Mouse (Mus musculus): ENCODE results near the gene Kcnip1. TPM values are rescaled to one million over a fixed set of nuclear protein-coding genes. Genes with fewer than 3 reads are reported as not detected.
A peak's percentile ranks its signal among the peaks of the same experiment; 100 is the strongest.

The Kcnip1 gene
- polyA plus RNA-seq, 1 experiment from 2014 or later = 7.8 TPM

DNA sequence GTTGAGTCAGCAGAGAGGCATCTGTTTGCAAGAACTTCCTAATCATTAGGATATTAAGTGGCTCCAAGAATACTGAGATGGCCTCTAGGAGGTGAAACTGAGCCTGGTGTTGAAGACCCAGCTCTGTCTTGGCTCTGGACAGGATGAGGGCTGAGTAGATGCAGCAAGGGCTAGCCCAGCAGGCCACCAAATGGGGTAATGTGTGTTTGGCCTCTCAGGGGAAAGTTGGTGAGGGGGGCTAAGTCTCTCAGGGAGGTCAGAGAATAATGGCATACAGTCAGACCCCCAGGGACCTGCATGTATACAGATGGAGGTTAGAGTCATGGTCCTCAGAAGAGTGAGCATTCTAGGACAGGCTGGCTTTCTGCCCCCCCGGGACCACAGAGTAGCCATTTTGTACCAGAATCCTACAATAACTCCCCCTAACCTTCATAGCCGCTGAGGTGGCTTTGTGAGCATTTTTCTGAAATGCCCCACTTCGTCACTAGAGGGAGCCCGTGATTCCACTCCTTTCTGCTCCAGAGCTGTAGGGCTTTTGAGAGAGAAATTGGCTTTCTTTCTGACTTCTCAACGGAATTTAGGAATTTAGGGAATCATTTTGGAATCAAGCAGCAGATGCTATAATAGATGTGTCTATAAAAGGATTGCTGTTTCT, 9.1 kb upstream of the Kcnip1 start:
- Histone ChIP-seq H3K27ac (ENCODE audit: low read depth, low read length) (no peak overlapping the region), H3K9ac (ENCODE audit: low read length) (no peak overlapping the region), H3K4me2 (ENCODE audit: low read depth, low read length, severe bottlenecking) (no peak overlapping the region), H3K4me1 (replicated peaks; ENCODE audit: control insufficient read depth, insufficient read depth, low read length) (no peaks in the 10 kb centered on the region), H3K36me3 (ENCODE audit: control insufficient read depth, insufficient read depth, low read length) (no peaks in the 10 kb centered on the region), H3K27me3 (ENCODE audit: control insufficient read depth, insufficient read depth, low read length) (no peaks in the 10 kb centered on the region), H3K4me3 (ENCODE audit: low read depth, low read length) (no peak overlapping the region), H3K9me3 (ENCODE audit: control insufficient read depth, low read length) (no peaks in the 10 kb centered on the region)
- peak; percentile 67 for DNase-seq (ENCODE audit: low spot score)
- no peak for ATAC-seq (replicated peaks; ENCODE audit: low FRiP score)
- 14% methylated on average over 5 of the region's 5 CpGs for WGBS

DNA sequence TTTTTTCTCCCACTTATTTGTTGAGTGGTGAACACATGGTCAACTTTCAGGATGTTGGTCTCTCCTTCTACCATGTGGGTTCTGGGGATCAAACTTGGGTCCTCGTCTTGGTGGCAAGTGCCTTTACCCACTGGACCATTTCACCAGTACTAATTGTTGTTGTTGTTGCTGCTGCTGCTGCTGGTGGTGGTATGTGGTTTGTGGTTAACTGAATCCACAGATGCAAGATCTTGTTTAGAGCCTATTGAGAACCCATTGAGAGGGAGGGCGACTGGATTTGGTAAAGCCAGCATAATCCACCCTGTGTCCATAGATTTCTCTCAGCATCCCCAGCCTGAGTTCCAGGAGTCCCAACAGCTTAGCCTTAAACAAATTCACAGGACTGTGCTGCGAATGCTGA, 7.5 kb upstream of the Kcnip1 start:
- ATAC-seq (replicated peaks; ENCODE audit: low FRiP score) = no peak
- WGBS = 82% methylated on average over 3 of the region's 3 CpGs
- no peak overlapping the region for H3K27ac ChIP-seq (ENCODE audit: low read depth, low read length)
- H3K4me2 ChIP-seq (ENCODE audit: low read depth, low read length, severe bottlenecking) = no peak overlapping the region
- no peaks in the 10 kb centered on the region for H3K36me3 ChIP-seq (ENCODE audit: control insufficient read depth, insufficient read depth, low read length)
- no peak overlapping the region for H3K4me3 ChIP-seq (ENCODE audit: low read depth, low read length)
- H3K9me3 ChIP-seq (ENCODE audit: control insufficient read depth, low read length) = no peaks in the 10 kb centered on the region
- no peaks in the 10 kb centered on the region for H3K4me1 ChIP-seq (replicated peaks; ENCODE audit: control insufficient read depth, insufficient read depth, low read length)
- H3K9ac ChIP-seq (ENCODE audit: low read length) = no peak overlapping the region
- no peak for DNase-seq (ENCODE audit: low spot score)
- no peaks in the 10 kb centered on the region for H3K27me3 ChIP-seq (ENCODE audit: control insufficient read depth, insufficient read depth, low read length)

- Histone ChIP-seq H3K4me3 (ENCODE audit: low read depth, low read length) (no peak overlapping the region), H3K9ac (ENCODE audit: low read length) (no peak overlapping the region), H3K27me3 (ENCODE audit: control insufficient read depth, insufficient read depth, low read length) (no peaks in the 10 kb centered on the region), H3K9me3 (ENCODE audit: control insufficient read depth, low read length) (no peaks in the 10 kb centered on the region), H3K36me3 (ENCODE audit: control insufficient read depth, insufficient read depth, low read length) (no peaks in the 10 kb centered on the region), H3K27ac (ENCODE audit: low read depth, low read length) (no peak overlapping the region), H3K4me1 (replicated peaks; ENCODE audit: control insufficient read depth, insufficient read depth, low read length) (no peaks in the 10 kb centered on the region), H3K4me2 (ENCODE audit: low read depth, low read length, severe bottlenecking) (no peak overlapping the region)
- 69% methylated on average over 10 of the region's 10 CpGs for WGBS
- ATAC-seq (replicated peaks; ENCODE audit: low FRiP score) (no peak), DNase-seq (ENCODE audit: low spot score) (no peak)
These were observed 5.3 kb upstream of the Kcnip1 start for GRCm38 (mm10) chr11:33998244-33998643.

DNA sequence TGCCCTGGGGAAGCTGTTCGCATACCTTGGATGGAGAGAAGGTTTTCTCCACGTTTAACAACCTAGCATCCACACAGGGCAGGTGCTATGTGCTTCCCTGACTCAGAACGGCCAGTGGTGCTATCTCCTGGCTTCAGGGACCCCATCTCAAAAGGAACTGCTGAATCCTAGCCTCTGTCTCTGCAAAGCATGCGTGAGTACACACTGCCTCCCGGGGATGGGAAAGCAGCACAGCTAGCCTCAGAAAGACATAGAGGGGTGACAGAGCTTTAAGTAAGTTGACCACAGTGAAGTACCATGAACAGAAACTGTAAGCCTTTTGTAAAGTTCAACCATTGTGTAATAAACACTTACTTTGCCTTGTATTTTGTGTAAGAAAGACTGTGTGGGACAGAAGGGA, 544 bp upstream of the Kcnip1 start:
- no peak overlapping the region for H3K4me2 ChIP-seq (ENCODE audit: low read depth, low read length, severe bottlenecking)

GRCm38 (mm10) chr11:33990002-33990401, 3.0 kb downstream of the Kcnip1 start:
- H3K9me3 ChIP-seq (ENCODE audit: control insufficient read depth, low read length) = no peaks in the 10 kb centered on the region
- no peaks in the 10 kb centered on the region for H3K36me3 ChIP-seq (ENCODE audit: control insufficient read depth, insufficient read depth, low read length)
- ATAC-seq (replicated peaks; ENCODE audit: low FRiP score) (no peak), DNase-seq (ENCODE audit: low spot score) (peak; percentile 40)
- no peaks in the 10 kb centered on the region for H3K27me3 ChIP-seq (ENCODE audit: control insufficient read depth, insufficient read depth, low read length)
- H3K27ac ChIP-seq (ENCODE audit: low read depth, low read length) = no peak overlapping the region
- no peak overlapping the region for H3K9ac ChIP-seq (ENCODE audit: low read length)
- no peaks in the 10 kb centered on the region for H3K4me1 ChIP-seq (replicated peaks; ENCODE audit: control insufficient read depth, insufficient read depth, low read length)
- 90% methylated on average over 5 of the region's 5 CpGs for WGBS
- no peak overlapping the region for H3K4me2 ChIP-seq (ENCODE audit: low read depth, low read length, severe bottlenecking)
- H3K4me3 ChIP-seq (ENCODE audit: low read depth, low read length) = no peak overlapping the region

More for the DNA sequence above, 544 bp upstream of the Kcnip1 start:
- Histone ChIP-seq H3K27ac (ENCODE audit: low read depth, low read length) (no peak overlapping the region), H3K27me3 (ENCODE audit: control insufficient read depth, insufficient read depth, low read length) (no peaks in the 10 kb centered on the region), H3K9me3 (ENCODE audit: control insufficient read depth, low read length) (no peaks in the 10 kb centered on the region), H3K9ac (ENCODE audit: low read length) (no peak overlapping the region), H3K4me3 (ENCODE audit: low read depth, low read length) (no peak overlapping the region), H3K36me3 (ENCODE audit: control insufficient read depth, insufficient read depth, low read length) (no peaks in the 10 kb centered on the region), H3K4me1 (replicated peaks; ENCODE audit: control insufficient read depth, insufficient read depth, low read length) (no peaks in the 10 kb centered on the region)
- ATAC-seq (replicated peaks; ENCODE audit: low FRiP score) = no peak
- WGBS = 64% methylated on average over 5 of the region's 5 CpGs
- no peak for DNase-seq (ENCODE audit: low spot score)

- no peaks in the 10 kb centered on the region for H3K36me3 ChIP-seq (ENCODE audit: control insufficient read depth, insufficient read depth, low read length)
- no peak overlapping the region for H3K4me2 ChIP-seq (ENCODE audit: low read depth, low read length, severe bottlenecking)
- H3K4me3 ChIP-seq (ENCODE audit: low read depth, low read length) = no peak overlapping the region
- H3K9me3 ChIP-seq (ENCODE audit: control insufficient read depth, low read length) = no peaks in the 10 kb centered on the region
- H3K9ac ChIP-seq (ENCODE audit: low read length) = no peak overlapping the region
- 81% methylated on average over 2 of the region's 2 CpGs for WGBS
- DNase-seq (ENCODE audit: low spot score) (no peak), ATAC-seq (replicated peaks; ENCODE audit: low FRiP score) (no peak)
- H3K27me3 ChIP-seq (ENCODE audit: control insufficient read depth, insufficient read depth, low read length) = no peaks in the 10 kb centered on the region
- H3K4me1 ChIP-seq (replicated peaks; ENCODE audit: control insufficient read depth, insufficient read depth, low read length) = no peaks in the 10 kb centered on the region
- H3K27ac ChIP-seq (ENCODE audit: low read depth, low read length) = no peak overlapping the region
These were observed 6.4 kb downstream of the Kcnip1 start for GRCm38 (mm10) chr11:33986525-33986924.

- no peak for DNase-seq (ENCODE audit: low spot score)
- Histone ChIP-seq H3K9ac (ENCODE audit: low read length) (no peak overlapping the region), H3K27ac (ENCODE audit: low read depth, low read length) (no peak overlapping the region), H3K9me3 (ENCODE audit: control insufficient read depth, low read length) (no peaks in the 10 kb centered on the region), H3K4me3 (ENCODE audit: low read depth, low read length) (no peak overlapping the region), H3K4me2 (ENCODE audit: low read depth, low read length, severe bottlenecking) (no peak overlapping the region), H3K27me3 (ENCODE audit: control insufficient read depth, insufficient read depth, low read length) (no peaks in the 10 kb centered on the region), H3K4me1 (replicated peaks; ENCODE audit: control insufficient read depth, insufficient read depth, low read length) (no peaks in the 10 kb centered on the region), H3K36me3 (ENCODE audit: control insufficient read depth, insufficient read depth, low read length) (no peaks in the 10 kb centered on the region)
- no peak for ATAC-seq (replicated peaks; ENCODE audit: low FRiP score)
- WGBS = 79% methylated on average over 4 of the region's 4 CpGs
These were observed 12.8 kb downstream of the Kcnip1 start for GRCm38 (mm10) chr11:33980146-33980545.

- WGBS = 93% methylated on average over 2 of the region's 2 CpGs
- ATAC-seq (replicated peaks; ENCODE audit: low FRiP score) (no peak), DNase-seq (ENCODE audit: low spot score) (no peak)
- Histone ChIP-seq H3K9ac (ENCODE audit: low read length) (no peak overlapping the region), H3K36me3 (ENCODE audit: control insufficient read depth, insufficient read depth, low read length) (no peaks in the 10 kb centered on the region), H3K4me1 (replicated peaks; ENCODE audit: control insufficient read depth, insufficient read depth, low read length) (no peaks in the 10 kb centered on the region), H3K9me3 (ENCODE audit: control insufficient read depth, low read length) (no peaks in the 10 kb centered on the region), H3K27ac (ENCODE audit: low read depth, low read length) (no peak overlapping the region), H3K27me3 (ENCODE audit: control insufficient read depth, insufficient read depth, low read length) (no peaks in the 10 kb centered on the region), H3K4me2 (ENCODE audit: low read depth, low read length, severe bottlenecking) (no peak overlapping the region), H3K4me3 (ENCODE audit: low read depth, low read length) (no peak overlapping the region)
These were observed 17.8 kb downstream of the Kcnip1 start for GRCm38 (mm10) chr11:33975121-33975520.

DNA sequence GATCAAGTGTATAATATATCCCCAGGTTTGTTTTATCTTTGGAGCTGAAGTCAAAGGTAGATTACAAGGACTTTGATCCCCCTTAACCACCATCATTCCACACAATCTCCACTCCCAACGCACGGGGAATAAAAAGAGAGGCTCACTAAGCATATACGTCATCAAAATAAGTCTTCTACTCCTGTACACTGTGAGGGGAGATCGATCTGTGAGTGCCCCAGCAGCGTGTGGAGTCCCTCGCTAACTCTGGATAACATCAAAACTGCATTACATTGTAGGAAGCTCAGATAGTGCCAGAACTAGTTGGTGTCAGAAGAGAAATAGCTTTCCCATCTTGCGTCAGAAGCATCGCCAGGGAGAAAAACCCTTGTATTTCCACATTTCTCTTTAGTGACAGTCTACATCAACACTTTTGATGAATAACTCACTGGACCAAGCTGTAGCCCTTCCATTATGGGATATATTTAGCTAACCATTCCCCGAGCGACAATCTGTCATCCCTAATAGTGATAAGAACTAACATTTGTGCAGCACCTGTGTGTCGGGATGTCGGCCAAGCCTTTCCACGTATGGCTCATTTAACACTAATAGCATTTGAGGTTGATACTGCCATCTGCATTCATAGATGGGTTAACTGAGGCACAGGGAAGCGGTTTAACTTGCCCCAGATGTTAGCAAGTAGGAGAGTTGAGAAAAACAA, 18.5 kb downstream of the Kcnip1 start:
- 86% methylated on average over 14 of the region's 14 CpGs for WGBS
- no peak for ATAC-seq (replicated peaks; ENCODE audit: low FRiP score)

More for the DNA sequence above, 18.5 kb downstream of the Kcnip1 start:
- Histone ChIP-seq H3K4me2 (ENCODE audit: low read depth, low read length, severe bottlenecking) (no peak overlapping the region), H3K9me3 (ENCODE audit: control insufficient read depth, low read length) (no peaks in the 10 kb centered on the region), H3K4me1 (replicated peaks; ENCODE audit: control insufficient read depth, insufficient read depth, low read length) (no peaks in the 10 kb centered on the region), H3K9ac (ENCODE audit: low read length) (no peak overlapping the region), H3K27ac (ENCODE audit: low read depth, low read length) (no peak overlapping the region), H3K27me3 (ENCODE audit: control insufficient read depth, insufficient read depth, low read length) (no peaks in the 10 kb centered on the region), H3K4me3 (ENCODE audit: low read depth, low read length) (no peak overlapping the region), H3K36me3 (ENCODE audit: control insufficient read depth, insufficient read depth, low read length) (no peaks in the 10 kb centered on the region)
- DNase-seq (ENCODE audit: low spot score) = no peak
